Mouse (Mus musculus) CH12.LX (cell line): ENCODE measurements around the gene Grin3b. TPM values are rescaled to one million over a fixed set of nuclear protein-coding genes. Genes with fewer than 3 reads are reported as not detected.

Source experiments
- DNase-seq: peaks from one replicate; pipeline ENCODE4 v3.0.0-alpha.2; 2013; ENCODE audit errors: extremely low read depth
- H3K27ac ChIP-seq: 2 replicates; pipeline ENCODE4 v1.5.1; 2012; ENCODE audit warnings: low read depth, mild to moderate bottlenecking, control low read depth, moderate library complexity; ENCODE audit not compliant: insufficient read depth
- H3K27me3 ChIP-seq: replicated peaks from 2 replicates; pipeline ENCODE3; 2012; ENCODE audit warnings: inconsistent platforms
- H3K36me3 ChIP-seq, 2 experiments: replicated peaks in 1 of 2; 2 replicates each; pipeline versions ENCODE3 to v1.6.1; 2012; ENCODE audit warnings: inconsistent platforms in 1 of 2, low read length in 1 of 2, mild to moderate bottlenecking in 1 of 2, mixed read lengths in 1 of 2, moderate library complexity in 1 of 2; ENCODE audit not compliant: control insufficient read depth in 1 of 2, insufficient read depth in 1 of 2
- H3K4me1 ChIP-seq, 2 experiments: 2 replicates each; pipeline ENCODE4 v1.6.1; 2012; ENCODE audit warnings: inconsistent platforms in 1 of 2, moderate library complexity in 1 of 2; ENCODE audit not compliant: insufficient read depth in 2 of 2, control insufficient read depth in 1 of 2
- H3K4me2 ChIP-seq: 2 replicates; pipeline ENCODE4 v1.6.1; 2012; ENCODE audit warnings: low read depth, mild to moderate bottlenecking, control low read depth; ENCODE audit not compliant: poor library complexity, insufficient read depth, severe bottlenecking
- H3K4me3 ChIP-seq, 3 experiments: fragments of 150-350 bp in 1 of 3; sonication (generic) in 1 of 3; replicated peaks in 1 of 3; 2 replicates each; pipeline versions ENCODE3 to v1.5.1; 2011 to 2012; ENCODE audit warnings: low read depth in 2 of 3, low read length in 2 of 3, mild to moderate bottlenecking in 2 of 3, moderate library complexity in 2 of 3, control low read depth in 1 of 3, improper control_type of control experiment in 1 of 3, inconsistent platforms in 1 of 3, mixed read lengths in 1 of 3; ENCODE audit not compliant: poor library complexity in 1 of 3
- H3K79me2 ChIP-seq: replicated peaks from 2 replicates; pipeline ENCODE4 v1.6.1; 2012; ENCODE audit warnings: mild to moderate bottlenecking, moderate library complexity; ENCODE audit not compliant: control insufficient read depth, poor library complexity, insufficient read depth, severe bottlenecking; ENCODE audit errors: extremely low read depth
- H3K9ac ChIP-seq: 2 replicates; pipeline ENCODE4 v1.6.1; 2012; ENCODE audit warnings: low read depth, mild to moderate bottlenecking, control low read depth, moderate library complexity; ENCODE audit not compliant: insufficient read depth
- H3K9me3 ChIP-seq: replicated peaks from 2 replicates; pipeline ENCODE3; 2012; ENCODE audit warnings: low read length, inconsistent platforms, mixed read lengths
- BHLHE40 ChIP-seq: IDR thresholded peaks from 2 replicates; pipeline ENCODE4 v1.6.1; 2011; ENCODE audit warnings: mild to moderate bottlenecking, low read depth, low read length, improper control_type of control experiment
- CHD1 ChIP-seq: IDR thresholded peaks from 2 replicates; pipeline ENCODE4 v1.6.1; 2012; ENCODE audit warnings: low read depth, low read length, improper control_type of control experiment, inconsistent platforms
- ELF1 ChIP-seq: IDR thresholded peaks from 2 replicates; pipeline ENCODE4 v1.6.1; 2014; ENCODE audit warnings: low read depth, mild to moderate bottlenecking, inconsistent platforms, low read length, improper control_type of control experiment
- EP300 ChIP-seq: IDR thresholded peaks from 2 replicates; pipeline ENCODE4 v1.6.1; 2011; ENCODE audit warnings: low read length, improper control_type of control experiment
- GABPA ChIP-seq: IDR thresholded peaks from 2 replicates; pipeline ENCODE4 v1.6.1; 2012; ENCODE audit warnings: low read depth, low read length, improper control_type of control experiment, inconsistent platforms; ENCODE audit not compliant: insufficient replicate concordance
- IRF4 ChIP-seq: IDR thresholded peaks from 2 replicates; pipeline ENCODE4 v1.6.1; 2014; ENCODE audit warnings: low read depth, mild to moderate bottlenecking, inconsistent platforms, low read length, improper control_type of control experiment
- JUN ChIP-seq: IDR thresholded peaks from 2 replicates; pipeline ENCODE4 v1.6.1; 2011; ENCODE audit warnings: low read depth, mild to moderate bottlenecking, low read length, improper control_type of control experiment, moderate library complexity; ENCODE audit not compliant: insufficient read depth
- JUND ChIP-seq: conservative IDR thresholded peaks from 2 replicates; pipeline ENCODE4 v1.6.1; 2011; ENCODE audit warnings: low read depth, low read length, improper control_type of control experiment
- MEF2A ChIP-seq: IDR thresholded peaks from 2 replicates; pipeline ENCODE4 v1.6.1; 2014; ENCODE audit warnings: low read depth, mild to moderate bottlenecking, inconsistent platforms, low read length, improper control_type of control experiment, borderline replicate concordance
- NELFE ChIP-seq: IDR thresholded peaks from 2 replicates; pipeline ENCODE4 v1.6.1; 2011; ENCODE audit warnings: low read depth, low read length, improper control_type of control experiment
- NRF1 ChIP-seq: IDR thresholded peaks from 2 replicates; pipeline ENCODE4 v1.6.1; 2014; ENCODE audit warnings: low read depth, mild to moderate bottlenecking, inconsistent platforms, low read length, improper control_type of control experiment, moderate library complexity
- PAX5 ChIP-seq: IDR thresholded peaks from 2 replicates; pipeline ENCODE4 v1.6.1; 2012; ENCODE audit warnings: low read length, inconsistent platforms, mixed read lengths
- POLR2A ChIP-seq: IDR thresholded peaks from 2 replicates; pipeline ENCODE4 v1.6.1; 2011; ENCODE audit warnings: low read depth, mild to moderate bottlenecking, improper control_type of control experiment, low read length
- POLR2AphosphoS2 ChIP-seq: IDR thresholded peaks from 2 replicates; pipeline ENCODE4 v1.6.1; 2011; ENCODE audit warnings: low read depth, low read length, improper control_type of control experiment
- RAD21 ChIP-seq: IDR thresholded peaks from 2 replicates; pipeline ENCODE4 v1.6.1; 2011; ENCODE audit warnings: low read depth, mild to moderate bottlenecking, low read length, improper control_type of control experiment, moderate library complexity
- RCOR1 ChIP-seq: conservative IDR thresholded peaks from 2 replicates; pipeline ENCODE4 v1.6.1; 2012; ENCODE audit warnings: low read depth, mild to moderate bottlenecking, inconsistent platforms, low read length, improper control_type of control experiment
- SIN3A ChIP-seq: IDR thresholded peaks from 2 replicates; pipeline ENCODE4 v1.6.1; 2012; ENCODE audit warnings: low read length, improper control_type of control experiment, inconsistent platforms
- SMC3 ChIP-seq: IDR thresholded peaks from 2 replicates; pipeline ENCODE4 v1.6.1; 2011; ENCODE audit warnings: low read depth, low read length, improper control_type of control experiment
- UBTF ChIP-seq: IDR thresholded peaks from 2 replicates; pipeline ENCODE4 v1.6.1; 2012; ENCODE audit warnings: low read depth, mild to moderate bottlenecking, inconsistent platforms, low read length, improper control_type of control experiment, moderate library complexity
- USF2 ChIP-seq: conservative IDR thresholded peaks from 2 replicates; pipeline ENCODE4 v1.6.1; 2011; ENCODE audit warnings: low read depth, low read length, improper control_type of control experiment
- ZMIZ1 ChIP-seq: IDR thresholded peaks from 2 replicates; pipeline ENCODE4 v1.6.1; 2012; ENCODE audit warnings: low read depth, mild to moderate bottlenecking, inconsistent platforms, low read length, improper control_type of control experiment
- dilution Hi-C: fragments of 300-500 bp; cut with MboI; formaldehyde crosslinking; loops from 2 replicates; pipeline ENCODE4 v1.14.3; 2020; ENCODE audit warnings: low sequenced_read_pairs; ENCODE audit not compliant: extremely low pct_unique_long_range_greater_than_20kb, extremely low pct_ligation_motif_present
- in situ Hi-C: fragments of 300-500 bp; cut with MboI; formaldehyde crosslinking; loops from 3 replicates; pipeline ENCODE4 v1.14.3; 2019; ENCODE audit warnings: low sequenced_read_pairs, low pct_ligation_motif_present, low pct_unique_long_range_greater_than_20kb, mixed read lengths
- polyA plus RNA-seq: library from polyadenylated mRNA; unstranded; fragments of >175 nt; gene quantifications from 2 replicates; pipeline ENCODE4 v1.2.1, GENCODE M21; 2012; ENCODE audit warnings: low read depth; ENCODE audit not compliant: insufficient read length
- total RNA-seq, 2 experiments: library from RNA; depleted of rRNA; stranded (reverse); fragments of 300-350 nt in 1 of 2; fragments of >200 nt in 1 of 2; gene quantifications; 2 replicates each; pipeline ENCODE4 v1.2.3; 2012 to 2014

The Grin3b gene
- total and polyA plus RNA-seq, 3 experiments, result 0.27 to 0.59 (median 0.56) TPM

DNA sequence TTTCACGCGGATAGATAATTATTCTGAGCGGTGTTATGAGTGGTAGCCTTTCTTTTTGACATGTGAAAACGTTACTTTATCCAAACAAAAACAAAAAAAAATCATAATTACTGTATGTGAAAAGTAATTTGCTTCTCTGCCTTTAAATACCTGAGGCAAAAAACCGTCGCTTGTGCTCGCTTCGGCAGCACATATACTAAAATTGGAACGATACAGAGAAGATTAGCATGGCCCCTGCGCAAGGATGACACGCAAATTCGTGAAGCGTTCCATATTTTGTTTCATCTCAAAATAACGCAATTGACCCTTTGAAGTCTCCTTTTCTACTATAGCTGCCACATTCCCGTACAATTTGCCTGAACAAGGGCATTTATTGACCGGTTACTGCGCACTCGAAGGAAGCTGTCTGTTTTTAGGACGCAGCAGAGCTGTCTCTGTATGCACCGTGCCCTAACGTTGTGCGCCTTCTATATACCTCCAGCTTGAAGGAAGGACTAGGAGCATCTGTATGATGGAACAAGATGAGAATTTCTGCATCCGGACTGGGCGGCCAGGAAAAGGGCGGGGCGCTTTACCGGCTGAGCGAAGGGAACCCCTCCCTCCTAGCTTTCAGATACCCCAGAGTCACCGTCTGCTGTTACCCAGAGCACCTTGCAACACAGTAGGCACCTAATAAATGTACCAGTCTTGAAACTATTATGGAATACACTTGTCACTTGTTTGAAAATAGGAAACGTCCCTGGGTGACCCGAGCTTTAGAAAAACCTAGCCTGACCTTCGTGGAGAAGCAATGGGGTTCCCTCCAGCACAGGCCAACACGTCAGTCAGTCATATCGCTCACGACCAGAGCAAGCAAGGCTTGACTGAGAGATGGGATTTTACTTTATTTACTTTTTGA lies 15.1 kb downstream of the Grin3b start (continued):
- peak; percentile 73 for TF ChIP-seq SIN3A
- no peak for TF ChIP-seq USF2
- TF ChIP-seq NELFE, result peak; percentile 43; the same call in 1 of the 2 replicates
- peak; percentile 48; the same call in 1 of the 2 replicates for TF ChIP-seq MEF2A
- TF ChIP-seq PAX5, result no peak
- no peak for TF ChIP-seq JUN
- TF ChIP-seq RCOR1, result no peak
- 0 out of 2 replicates have a peak, but pooled peaks have one; percentile 36 for TF ChIP-seq JUND
- TF ChIP-seq SMC3, result no peak
- TF ChIP-seq RAD21, result no peak
- TF ChIP-seq ELF1, result peak; percentile 71
- TF ChIP-seq ZMIZ1, result 0 out of 2 replicates have a peak, but pooled peaks have one; percentile 37
- no peak for TF ChIP-seq GABPA
- TF ChIP-seq NRF1, result peak; percentile 66
- no peak; the same call in 1 of the 2 replicates for TF ChIP-seq BHLHE40
- TF ChIP-seq POLR2A, result no peak; the same call in 1 of the 2 replicates
- no peak for TF ChIP-seq IRF4
- TF ChIP-seq, all 38 proteins: peak for 12

DNA sequence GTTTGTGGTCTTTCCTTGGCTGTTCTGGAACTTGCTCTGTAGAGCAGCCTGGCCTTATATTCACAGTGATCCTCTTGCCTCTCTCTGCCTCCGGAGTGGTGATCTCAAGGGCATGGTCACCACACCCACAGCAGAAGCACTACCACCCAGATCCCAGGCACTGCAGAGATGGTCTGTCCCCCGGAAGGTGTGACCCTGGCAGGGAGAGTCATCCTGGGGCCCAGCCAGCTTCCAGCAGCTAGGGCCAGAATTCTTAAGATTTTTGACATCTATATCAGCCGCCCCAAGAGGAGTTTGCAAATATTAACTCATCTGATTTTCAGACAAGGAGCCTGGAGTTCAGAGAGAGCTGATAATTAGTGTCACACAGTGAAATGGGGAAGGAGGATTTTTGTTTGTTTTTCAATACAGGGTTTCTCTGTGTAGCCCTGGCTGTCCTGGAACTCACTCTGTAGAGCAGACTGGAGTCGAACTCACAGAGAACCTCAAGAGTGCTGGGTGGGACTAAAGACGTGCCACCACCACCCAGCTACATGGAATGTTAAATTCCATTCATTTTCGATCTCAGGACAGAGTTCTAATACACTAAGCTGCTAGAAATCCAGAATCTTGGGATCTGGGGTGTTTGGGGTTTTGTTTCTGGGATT lies 15.8 kb downstream of the Grin3b start:
- no peak for DNase-seq
- H3K79me2 ChIP-seq, result peaks cover 25% of the 10 kb centered on the region
- TF ChIP-seq POLR2AphosphoS2 (no peak), UBTF (no peak), CHD1 (peak; percentile 72; the same call in 1 of the 2 replicates), EP300 (peak; percentile 24; the same call in 1 of the 2 replicates)
- in situ Hi-C loops (loop anchor here (5.0 kb wide), 2 partner anchors 126 to 156 kb away; partner anchors contain the start of gene Cbarp), dilution Hi-C loops (no loop called here)
- peaks cover 3% of the 10 kb centered on the region for H3K27me3 ChIP-seq
- H3K4me2 ChIP-seq, result peak overlapping the region; percentile 81
- H3K27ac ChIP-seq, result peak overlapping the region; percentile 94
- peaks cover 6% of the 10 kb centered on the region for H3K9me3 ChIP-seq
- peak overlapping the region; percentile 68 for H3K9ac ChIP-seq
- peaks cover 21 to 58% of the 10 kb centered on the region in 2 experiments for H3K4me1 ChIP-seq
- H3K4me3 ChIP-seq, result peak overlapping the region; percentile 50 to 89 (median 68)
- peaks cover 6 to 21% of the 10 kb centered on the region in 2 experiments for H3K36me3 ChIP-seq
